Mouse (Mus musculus): ENCODE data around the gene Sapcd2. TPM values are rescaled to one million over a fixed set of nuclear protein-coding genes. Genes with fewer than 3 reads are reported as not detected.
"Not testable (repeated sequence)": the region's sequence is repeated elsewhere in the genome, so short reads cannot be mapped to it uniquely, and the experiment has no call there.

The Sapcd2 gene
- polyA plus RNA-seq, 1 experiment from 2014 or later: 11.1 TPM

GRCm38 (mm10) chr2:25403994-25404393, 31.9 kb downstream of the Sapcd2 start:
- H3K36me3 ChIP-seq (replicated peaks): peaks cover 15% of the 10 kb centered on the region; the same call in 1 of the 2 replicates
- no peak for ATAC-seq (replicated peaks)
- no peaks in the 10 kb centered on the region for H3K9me3 ChIP-seq
- H3K27ac ChIP-seq: peak overlapping the region; percentile 85
- peak overlapping the region; percentile 94 for H3K9ac ChIP-seq
- H3K27me3 ChIP-seq (replicated peaks): peaks cover 16% of the 10 kb centered on the region
- peaks cover 45% of the 10 kb centered on the region for H3K4me1 ChIP-seq
- WGBS: 86% methylated on average over 4 of the region's 4 CpGs
- H3K4me2 ChIP-seq: peak overlapping the region; percentile 80
- peak overlapping the region; percentile 57 for H3K4me3 ChIP-seq

DNA sequence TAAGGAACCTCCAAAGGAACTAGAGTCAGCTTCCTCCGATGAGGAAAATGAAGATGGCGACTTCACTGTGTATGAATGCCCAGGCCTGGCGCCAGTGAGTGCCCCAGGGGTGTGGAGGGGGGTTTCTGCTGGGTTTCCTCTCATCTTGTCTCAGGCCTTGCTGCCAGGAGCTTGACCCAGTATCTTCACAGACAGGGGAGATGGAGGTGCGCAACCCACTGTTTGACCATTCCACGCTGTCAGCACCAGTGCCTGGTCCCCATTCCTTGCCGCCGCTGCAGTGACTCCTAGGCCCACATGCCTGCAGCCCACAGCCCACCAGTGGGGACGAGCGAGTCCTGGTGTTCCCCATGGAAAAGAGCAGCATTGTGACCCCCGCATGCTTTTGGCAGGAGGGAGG, 36.8 kb downstream of the Sapcd2 start:
- H3K4me2 ChIP-seq: no peak overlapping the region
- no peak overlapping the region for H3K27ac ChIP-seq
- no peak overlapping the region for H3K9ac ChIP-seq
- no peaks in the 10 kb centered on the region for H3K9me3 ChIP-seq
- no peak for ATAC-seq (replicated peaks)
- no peak overlapping the region for H3K4me3 ChIP-seq
- H3K4me1 ChIP-seq: peaks cover 30% of the 10 kb centered on the region
- 93% methylated on average over 10 of the region's 10 CpGs for WGBS
- no peaks in the 10 kb centered on the region for H3K27me3 ChIP-seq (replicated peaks)
- peaks cover 29% of the 10 kb centered on the region for H3K36me3 ChIP-seq (replicated peaks)

GRCm38 (mm10) chr2:25413436-25413835, 41.3 kb downstream of the Sapcd2 start:
- not testable (repeated sequence) for H3K4me3 ChIP-seq; H3K9ac ChIP-seq; H3K4me2 ChIP-seq; H3K27me3 ChIP-seq (replicated peaks); H3K27ac ChIP-seq; H3K9me3 ChIP-seq; ATAC-seq (replicated peaks); H3K4me1 ChIP-seq
- peaks cover 20% of the 10 kb centered on the region for H3K36me3 ChIP-seq (replicated peaks)

- no peaks in the 10 kb centered on the region for H3K27me3 ChIP-seq (replicated peaks)
- H3K36me3 ChIP-seq (replicated peaks): no peaks in the 10 kb centered on the region
- no peaks in the 10 kb centered on the region for H3K9me3 ChIP-seq
- no peak overlapping the region for H3K9ac ChIP-seq
- WGBS: 15% methylated on average over 3 of the region's 3 CpGs
- peaks cover 2% of the 10 kb centered on the region; the same call in 1 of the 2 replicates for H3K4me1 ChIP-seq
- H3K4me2 ChIP-seq: no peak overlapping the region
- H3K4me3 ChIP-seq: no peak overlapping the region
- H3K27ac ChIP-seq: no peak overlapping the region
- no peak for ATAC-seq (replicated peaks)
These were observed 45.3 kb downstream of the Sapcd2 start for GRCm38 (mm10) chr2:25417426-25417825.

GRCm38 (mm10) chr2:25421896-25422295, 49.8 kb downstream of the Sapcd2 start:
- H3K27me3 ChIP-seq (replicated peaks): no peaks in the 10 kb centered on the region; the same call in 1 of the 2 replicates
- no peak overlapping the region for H3K4me3 ChIP-seq
- H3K4me1 ChIP-seq: peaks cover 2% of the 10 kb centered on the region; the same call in 1 of the 2 replicates
- H3K27ac ChIP-seq: no peak overlapping the region
- 0 out of 2 replicates have a peak, but pooled peaks have one; percentile 38 for ATAC-seq (replicated peaks)
- H3K9ac ChIP-seq: no peak overlapping the region
- no peaks in the 10 kb centered on the region for H3K9me3 ChIP-seq
- no peak overlapping the region for H3K4me2 ChIP-seq
- WGBS: 17% methylated on average over 3 of the region's 3 CpGs
- no peaks in the 10 kb centered on the region for H3K36me3 ChIP-seq (replicated peaks)

DNA sequence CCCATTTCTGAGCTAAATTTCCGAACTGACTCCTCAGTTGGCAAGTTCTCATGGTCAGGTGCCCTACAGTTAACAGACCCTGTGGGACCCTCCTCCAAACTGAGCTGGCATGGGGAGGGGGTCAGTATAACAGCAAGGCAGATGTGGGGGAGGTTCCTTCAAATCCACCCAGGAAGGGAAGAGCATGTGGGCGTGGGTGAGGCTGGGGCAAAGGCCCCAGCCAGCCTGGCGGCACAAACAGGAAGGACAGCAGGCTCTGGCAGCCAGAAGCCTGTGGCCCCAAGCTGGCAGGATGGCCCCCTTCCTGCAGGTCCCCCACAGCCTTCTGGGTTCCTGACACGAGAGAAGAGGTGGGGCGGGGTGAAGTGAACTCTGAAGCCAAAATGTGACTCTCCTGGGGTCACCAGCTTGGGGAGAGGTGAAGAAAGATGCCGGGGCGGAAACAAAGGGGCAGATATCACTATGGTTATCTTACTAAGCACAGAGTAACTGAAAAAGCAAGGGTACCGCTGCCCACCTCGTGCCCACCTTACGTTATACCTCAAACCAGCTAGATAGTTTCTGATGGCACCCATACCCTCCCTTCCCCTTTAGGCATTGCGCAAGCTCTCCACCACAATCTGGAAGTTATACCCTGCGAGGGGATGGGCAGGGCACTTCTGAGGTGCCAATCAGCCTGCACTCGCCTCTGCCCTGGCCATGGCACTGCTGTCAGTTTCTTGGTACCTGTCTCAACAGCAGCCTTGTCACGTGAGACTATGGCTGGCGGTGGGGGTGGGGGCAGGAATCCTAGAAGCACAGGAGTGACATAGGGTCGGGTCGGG, 50.7 kb downstream of the Sapcd2 start, which contains the start of gene Fut7:
Fut7 (plus strand) TSS at position 681 of the 824 bp plus-strand sequence.
- peaks cover 2% of the 10 kb centered on the region; the same call in 1 of the 2 replicates for H3K4me1 ChIP-seq
- no peak within 1 kb of the TSS for H3K27ac ChIP-seq
- H3K36me3 ChIP-seq (replicated peaks): no peaks in the 10 kb centered on the region
- H3K4me3 ChIP-seq: no peak within 1 kb of the TSS
- no peaks in the 10 kb centered on the region for H3K9me3 ChIP-seq
- H3K9ac ChIP-seq: no peak within 1 kb of the TSS
- no peak for ATAC-seq (replicated peaks)
- WGBS: 70% methylated on average over 17 of the region's 17 CpGs
- H3K27me3 ChIP-seq (replicated peaks): no peaks in the 10 kb centered on the region; the same call in 1 of the 2 replicates
- H3K4me2 ChIP-seq: no peak within 1 kb of the TSS

DNA sequence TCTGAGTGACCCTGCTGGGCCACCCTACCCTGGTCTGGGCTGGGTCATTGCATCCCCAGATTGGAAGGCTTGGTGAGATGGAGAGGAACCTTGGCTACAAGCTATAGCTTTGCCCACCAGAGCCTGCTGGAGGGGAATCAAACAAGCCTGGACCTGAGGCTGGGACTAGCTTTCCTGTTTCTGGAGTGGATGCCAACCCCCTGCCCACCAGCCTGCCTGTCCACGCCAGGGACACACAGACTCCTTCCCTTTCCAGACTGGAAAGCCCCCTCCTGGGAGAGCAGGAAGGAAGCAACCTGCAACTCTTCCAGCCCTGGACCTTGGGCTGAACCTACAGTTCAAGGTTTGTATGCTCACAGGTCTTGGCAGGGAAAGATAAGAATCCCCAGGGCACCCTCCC, 51.5 kb downstream of the Sapcd2 start:
- H3K4me3 ChIP-seq: no peak overlapping the region
- no peaks in the 10 kb centered on the region for H3K9me3 ChIP-seq
- H3K36me3 ChIP-seq (replicated peaks): no peaks in the 10 kb centered on the region
- no peak overlapping the region for H3K9ac ChIP-seq
- no peak overlapping the region for H3K27ac ChIP-seq
- H3K27me3 ChIP-seq (replicated peaks): no peaks in the 10 kb centered on the region; the same call in 1 of the 2 replicates
- ATAC-seq (replicated peaks): no peak
- 59% methylated on average over 1 of the region's 1 CpGs for WGBS
- peaks cover 7% of the 10 kb centered on the region; the same call in 1 of the 2 replicates for H3K4me1 ChIP-seq
- no peak overlapping the region for H3K4me2 ChIP-seq

- Histone ChIP-seq H3K27me3 (replicated peaks) (no peaks in the 10 kb centered on the region; the same call in 1 of the 2 replicates), H3K36me3 (replicated peaks) (no peaks in the 10 kb centered on the region), H3K9me3 (no peaks in the 10 kb centered on the region), H3K9ac (no peak overlapping the region), H3K4me2 (no peak overlapping the region), H3K4me1 (peaks cover 19% of the 10 kb centered on the region), H3K27ac (no peak overlapping the region), H3K4me3 (no peak overlapping the region)
- 46% methylated on average over 27 of the region's 27 CpGs for WGBS
- ATAC-seq (replicated peaks): no peak
These were observed 53.4 kb downstream of the Sapcd2 start for GRCm38 (mm10) chr2:25425481-25425880.

- Histone ChIP-seq H3K9ac (no peak overlapping the region), H3K4me2 (no peak overlapping the region), H3K4me1 (peaks cover 31% of the 10 kb centered on the region), H3K4me3 (no peak overlapping the region), H3K27me3 (replicated peaks) (no peaks in the 10 kb centered on the region; the same call in 1 of the 2 replicates), H3K36me3 (replicated peaks) (no peaks in the 10 kb centered on the region), H3K27ac (no peak overlapping the region), H3K9me3 (no peaks in the 10 kb centered on the region)
- 38% methylated on average over 5 of the region's 5 CpGs for WGBS
- ATAC-seq (replicated peaks): no peak
These were observed 54.6 kb downstream of the Sapcd2 start for GRCm38 (mm10) chr2:25426721-25427191.

DNA sequence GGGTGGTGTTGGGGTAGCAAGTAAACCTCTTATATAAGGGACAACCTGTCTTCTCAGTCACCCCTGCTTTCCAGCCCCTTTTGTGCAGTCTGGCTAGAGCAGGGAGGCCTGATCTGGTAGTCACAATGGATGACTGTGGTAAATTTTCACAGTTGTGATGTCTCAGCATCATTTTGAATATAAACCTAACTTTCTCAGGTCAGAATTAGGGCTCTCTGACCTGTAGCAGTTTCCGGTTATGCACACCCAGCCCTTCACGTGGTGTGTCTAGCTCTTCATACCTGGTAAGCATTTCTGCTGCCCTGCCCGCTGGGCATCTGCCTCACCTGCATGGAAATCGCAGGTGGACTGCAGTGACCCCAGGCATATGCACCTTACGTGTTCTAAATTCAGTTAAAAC, 55.1 kb downstream of the Sapcd2 start:
- no peak for ATAC-seq (replicated peaks)
- no peaks in the 10 kb centered on the region for H3K9me3 ChIP-seq
- H3K27me3 ChIP-seq (replicated peaks): no peaks in the 10 kb centered on the region; the same call in 1 of the 2 replicates
- no peak overlapping the region for H3K9ac ChIP-seq
- no peaks in the 10 kb centered on the region for H3K36me3 ChIP-seq (replicated peaks)
- H3K4me3 ChIP-seq: no peak overlapping the region
- no peak overlapping the region for H3K27ac ChIP-seq
- peaks cover 29% of the 10 kb centered on the region for H3K4me1 ChIP-seq
- 90% methylated on average over 5 of the region's 5 CpGs for WGBS
- H3K4me2 ChIP-seq: no peak overlapping the region
